Mouse (Mus musculus) cerebellum, postnatal 36 days (tissue): ENCODE measurements around the gene Sox6.

Experiments
- DNase-seq, 2 experiments: peaks; one replicate each; pipeline ENCODE4 v3.0.0; 2021 to 2022; ENCODE audit warnings: mixed read lengths in 2 of 2

Gene Sox6

GRCm38 (mm10) chr7:115475176-115475575 lies 563.4 kb downstream of the Sox6 start:
- DNase-seq, result no peak

GRCm38 (mm10) chr7:115474115-115474514 lies 564.5 kb downstream of the Sox6 start:
- no peak for DNase-seq

GRCm38 (mm10) chr7:115472850-115473249 lies 565.7 kb downstream of the Sox6 start:
- no peak for DNase-seq

GRCm38 (mm10) chr7:115471521-115471920 lies 567.1 kb downstream of the Sox6 start:
- DNase-seq, result no peak

- no peak for DNase-seq
Measured at GRCm38 (mm10) chr7:115466811-115467210, 571.8 kb downstream of the Sox6 start.

- no peak for DNase-seq
Measured at GRCm38 (mm10) chr7:115463367-115463766, 575.2 kb downstream of the Sox6 start.

- no peak for DNase-seq
Measured at GRCm38 (mm10) chr7:115462276-115462675, 576.3 kb downstream of the Sox6 start.

- DNase-seq, result no peak
Measured at GRCm38 (mm10) chr7:115454988-115455387, 583.6 kb downstream of the Sox6 start.

GRCm38 (mm10) chr7:115453713-115454073 lies 584.9 kb downstream of the Sox6 start:
- no peak for DNase-seq

- DNase-seq, result peak in 1 of 2 experiments; percentile 16
Measured at GRCm38 (mm10) chr7:115453042-115453712, 585.4 kb downstream of the Sox6 start.

- no peak for DNase-seq
Measured at GRCm38 (mm10) chr7:115450431-115451195, 588.0 kb downstream of the Sox6 start.

- DNase-seq, result no peak
Measured at GRCm38 (mm10) chr7:115448403-115449025, 590.1 kb downstream of the Sox6 start.

GRCm38 (mm10) chr7:115447091-115447490 lies 591.5 kb downstream of the Sox6 start:
- DNase-seq, result no peak

GRCm38 (mm10) chr7:115446481-115447016 lies 592.0 kb downstream of the Sox6 start:
- DNase-seq, result no peak

- DNase-seq, result peak; percentile 42
Measured at GRCm38 (mm10) chr7:115426161-115426982, 612.2 kb downstream of the Sox6 start.

- no peak for DNase-seq
Measured at GRCm38 (mm10) chr7:115422828-115423227, 615.8 kb downstream of the Sox6 start.

GRCm38 (mm10) chr7:115420960-115421359 lies 617.6 kb downstream of the Sox6 start:
- DNase-seq, result no peak
